Mouse (Mus musculus) forebrain, embryonic 10.5 days (tissue): Measurements from ENCODE around the gene Shank1. TPM values are rescaled to one million over a fixed set of nuclear protein-coding genes. Genes with fewer than 3 reads are reported as not detected.

ENCODE experiments used
- DNase-seq: peaks from one replicate; pipeline ENCODE4 v3.0.0-alpha.2; 2017; ENCODE audit warnings: low spot score; ENCODE audit errors: extremely low spot score
- H3K27ac ChIP-seq: fragments of 300-500 bp; sonication (generic); 2 replicates; pipeline ENCODE4 v1.5.1; 2016; ENCODE audit warnings: mild to moderate bottlenecking
- H3K27me3 ChIP-seq: fragments of 300-500 bp; sonication (generic); 2 replicates; pipeline ENCODE4 v1.6.1; 2016; ENCODE audit warnings: mild to moderate bottlenecking; ENCODE audit not compliant: poor library complexity, severe bottlenecking
- H3K36me3 ChIP-seq: fragments of 300-500 bp; sonication (generic); replicated peaks from 2 replicates; pipeline ENCODE4 v1.6.1; 2016; ENCODE audit warnings: mild to moderate bottlenecking, moderate library complexity
- H3K4me1 ChIP-seq: fragments of 300-500 bp; sonication (generic); 2 replicates; pipeline ENCODE4 v1.6.1; 2016
- H3K4me3 ChIP-seq: fragments of 300-500 bp; sonication (generic); 2 replicates; pipeline ENCODE4 v1.5.1; 2016; ENCODE audit warnings: mild to moderate bottlenecking, moderate library complexity
- H3K9me3 ChIP-seq: fragments of 300-500 bp; sonication (generic); 2 replicates; pipeline ENCODE4 v1.6.1; 2016; ENCODE audit warnings: mild to moderate bottlenecking, moderate library complexity
- WGBS: fragments of 180-500 bp; shearing (Covaris S2); methylation state at CpG from one replicate; pipeline ENCODE4 v1.1.7; 2016; 5-methylcytosine and 5-hydroxymethylcytosine counted together
- polyA plus RNA-seq: library from polyadenylated mRNA; unstranded; fragments of >200 nt; fragmentation: Nextera tagmentation; extraction: Ambion mirVana; gene quantifications from 2 replicates; pipeline ENCODE4 v1.2.1, GENCODE M21; 2016

Gene Shank1
- polyA plus RNA-seq, 1 experiment from 2014 or later: 1.4 TPM

- H3K4me3 ChIP-seq: peak overlapping the region; percentile 47
- no peaks in the 10 kb centered on the region for H3K9me3 ChIP-seq
- WGBS: 2% methylated on average over 71 of the region's 71 CpGs
- no peaks in the 10 kb centered on the region for H3K36me3 ChIP-seq
- peak overlapping the region; percentile 4; the same call in 1 of the 2 replicates for H3K27ac ChIP-seq
- DNase-seq: peak; percentile 31
- H3K27me3 ChIP-seq: peaks cover 100% of the 10 kb centered on the region
- H3K4me1 ChIP-seq: peaks cover 85% of the 10 kb centered on the region
Observed at GRCm38 (mm10) chr7:44352750-44353600, 42.9 kb downstream of the Shank1 start.

- H3K36me3 ChIP-seq: no peaks in the 10 kb centered on the region
- H3K9me3 ChIP-seq: no peaks in the 10 kb centered on the region
- peak; percentile 53 for DNase-seq
- WGBS: under 1% methylated on average over 35 of the region's 35 CpGs
- peak overlapping the region; percentile 47 for H3K4me3 ChIP-seq
- H3K4me1 ChIP-seq: peaks cover 92% of the 10 kb centered on the region
- peaks cover 98% of the 10 kb centered on the region for H3K27me3 ChIP-seq
- H3K27ac ChIP-seq: 0 out of 2 replicates have a peak overlapping the region, but pooled peaks have one; percentile 4
Observed at GRCm38 (mm10) chr7:44353601-44354340, 43.7 kb downstream of the Shank1 start.

GRCm38 (mm10) chr7:44355411-44355810 is 45.4 kb downstream of the Shank1 start:
- Histone ChIP-seq H3K36me3 (no peaks in the 10 kb centered on the region), H3K4me1 (peaks cover 96% of the 10 kb centered on the region), H3K27ac (no peak overlapping the region), H3K4me3 (no peak overlapping the region), H3K27me3 (peaks cover 94% of the 10 kb centered on the region), H3K9me3 (no peaks in the 10 kb centered on the region)
- DNase-seq: no peak
- WGBS: 73% methylated on average over 6 of the region's 6 CpGs

GRCm38 (mm10) chr7:44356590-44357481 is 46.8 kb downstream of the Shank1 start:
- DNase-seq: peak; percentile 58
- Histone ChIP-seq H3K36me3 (no peaks in the 10 kb centered on the region), H3K4me1 (peaks cover 89% of the 10 kb centered on the region), H3K27ac (peak overlapping the region; percentile 81), H3K27me3 (peaks cover 94% of the 10 kb centered on the region), H3K4me3 (peak overlapping the region; percentile 47), H3K9me3 (no peaks in the 10 kb centered on the region)
- 3% methylated on average over 35 of the region's 35 CpGs for WGBS

- DNase-seq: no peak
- peak overlapping the region; percentile 81 for H3K27ac ChIP-seq
- H3K4me3 ChIP-seq: peak overlapping the region; percentile 47
- H3K36me3 ChIP-seq: no peaks in the 10 kb centered on the region
- peaks cover 82% of the 10 kb centered on the region for H3K4me1 ChIP-seq
- H3K9me3 ChIP-seq: no peaks in the 10 kb centered on the region
- peaks cover 94% of the 10 kb centered on the region for H3K27me3 ChIP-seq
- 10% methylated on average over 10 of the region's 10 CpGs for whole genome bisulfite sequencing
Observed at GRCm38 (mm10) chr7:44357531-44357930, 47.5 kb downstream of the Shank1 start.

GRCm38 (mm10) chr7:44358012-44358411 is 48.0 kb downstream of the Shank1 start:
- H3K27ac ChIP-seq: peak overlapping the region; percentile 68
- no peaks in the 10 kb centered on the region for H3K9me3 ChIP-seq
- H3K36me3 ChIP-seq: no peaks in the 10 kb centered on the region
- peak; percentile 34 for DNase-seq
- peaks cover 77% of the 10 kb centered on the region for H3K4me1 ChIP-seq
- peak overlapping the region; percentile 47 for H3K4me3 ChIP-seq
- 11% methylated on average over 5 of the region's 5 CpGs for WGBS
- peaks cover 94% of the 10 kb centered on the region for H3K27me3 ChIP-seq

GRCm38 (mm10) chr7:44358886-44359654 is 49.0 kb downstream of the Shank1 start:
- peak overlapping the region; percentile 88 for H3K27ac ChIP-seq
- DNase-seq: peak; percentile 66
- 1% methylated on average over 22 of the region's 26 CpGs for WGBS
- H3K4me3 ChIP-seq: peak overlapping the region; percentile 64
- H3K9me3 ChIP-seq: no peaks in the 10 kb centered on the region
- H3K4me1 ChIP-seq: peaks cover 66% of the 10 kb centered on the region
- no peaks in the 10 kb centered on the region for H3K36me3 ChIP-seq
- peaks cover 91% of the 10 kb centered on the region for H3K27me3 ChIP-seq

GRCm38 (mm10) chr7:44359908-44360672 is 50.0 kb downstream of the Shank1 start:
- peaks cover 57% of the 10 kb centered on the region for H3K4me1 ChIP-seq
- DNase-seq: peak; percentile 96
- H3K27ac ChIP-seq: peak overlapping the region; percentile 88
- H3K9me3 ChIP-seq: no peaks in the 10 kb centered on the region
- WGBS: under 1% methylated on average over 54 of the region's 54 CpGs
- peaks cover 80% of the 10 kb centered on the region for H3K27me3 ChIP-seq
- H3K36me3 ChIP-seq: no peaks in the 10 kb centered on the region
- H3K4me3 ChIP-seq: peak overlapping the region; percentile 64

- H3K27ac ChIP-seq: peak overlapping the region; percentile 88; the same call in 1 of the 2 replicates
- no peaks in the 10 kb centered on the region for H3K9me3 ChIP-seq
- H3K4me3 ChIP-seq: peak overlapping the region; percentile 64
- peaks cover 50% of the 10 kb centered on the region for H3K4me1 ChIP-seq
- 7% methylated on average over 21 of the region's 21 CpGs for WGBS
- no peaks in the 10 kb centered on the region for H3K36me3 ChIP-seq
- H3K27me3 ChIP-seq: peaks cover 73% of the 10 kb centered on the region
- DNase-seq: no peak
Observed at GRCm38 (mm10) chr7:44360792-44361301, 50.8 kb downstream of the Shank1 start.

GRCm38 (mm10) chr7:44372678-44373077 is 62.6 kb downstream of the Shank1 start:
- DNase-seq: no peak
- Histone ChIP-seq H3K4me3 (no peak overlapping the region; the same call in 1 of the 2 replicates), H3K4me1 (peaks cover 30% of the 10 kb centered on the region), H3K27ac (no peak overlapping the region), H3K9me3 (peaks cover 4% of the 10 kb centered on the region; the same call in 1 of the 2 replicates), H3K27me3 (no peaks in the 10 kb centered on the region), H3K36me3 (no peaks in the 10 kb centered on the region)
- 92% methylated on average over 8 of the region's 8 CpGs for WGBS

- DNase-seq: no peak
- no peaks in the 10 kb centered on the region for H3K36me3 ChIP-seq
- peak overlapping the region; percentile 92 for H3K27ac ChIP-seq
- peaks cover 30% of the 10 kb centered on the region for H3K4me1 ChIP-seq
- peak overlapping the region; percentile 74 for H3K4me3 ChIP-seq
- WGBS: 13% methylated on average over 7 of the region's 7 CpGs
- no peaks in the 10 kb centered on the region for H3K27me3 ChIP-seq
- H3K9me3 ChIP-seq: peaks cover 1% of the 10 kb centered on the region; the same call in 1 of the 2 replicates
Observed at GRCm38 (mm10) chr7:44373460-44373859, 63.4 kb downstream of the Shank1 start.
